Mouse (Mus musculus): ENCODE data around the gene 1700016K19Rik.

Gene 1700016K19Rik

DNA sequence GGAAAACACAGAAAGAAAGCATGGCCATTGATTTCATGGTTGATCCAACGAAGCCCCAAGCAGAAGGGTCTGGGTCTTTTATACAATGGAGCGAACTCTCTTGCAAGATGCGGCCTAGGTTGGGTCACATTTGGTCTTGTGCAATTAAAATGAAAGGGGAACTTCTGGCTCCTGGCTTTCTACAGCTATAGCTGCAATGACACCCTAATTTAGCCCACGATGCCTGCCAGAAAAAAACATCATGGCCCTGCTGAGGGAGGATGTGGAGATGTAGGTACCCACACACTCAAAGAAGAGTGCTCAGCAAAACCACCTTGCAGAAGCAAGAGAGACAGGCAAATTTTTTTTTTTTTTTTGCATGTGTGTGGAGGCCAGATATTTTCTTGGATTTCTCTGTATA lies 34.1 kb downstream of the 1700016K19Rik start:
- DNase-seq (ENCODE audit: low read depth): peak; percentile 50

DNA sequence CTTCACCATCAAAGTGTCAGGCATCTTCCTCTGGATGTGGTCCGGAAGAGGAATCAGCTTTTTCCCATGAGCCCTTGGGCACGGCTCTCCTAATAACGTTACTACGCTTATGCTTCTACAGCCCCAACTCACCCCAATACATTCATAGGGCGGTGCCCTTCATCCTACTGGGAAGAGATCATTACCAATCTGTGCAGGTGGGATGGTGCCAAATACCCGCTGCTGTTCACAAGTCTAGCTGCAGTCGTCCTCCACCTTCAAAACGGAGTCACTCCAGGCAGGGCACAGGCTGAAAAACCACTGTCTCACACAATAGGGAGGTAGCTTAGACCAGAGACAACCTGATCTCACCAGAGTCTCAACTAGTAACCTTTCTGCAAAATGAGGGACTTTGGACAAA lies 35.5 kb downstream of the 1700016K19Rik start:
- no peak for DNase-seq (ENCODE audit: low read depth)

DNA sequence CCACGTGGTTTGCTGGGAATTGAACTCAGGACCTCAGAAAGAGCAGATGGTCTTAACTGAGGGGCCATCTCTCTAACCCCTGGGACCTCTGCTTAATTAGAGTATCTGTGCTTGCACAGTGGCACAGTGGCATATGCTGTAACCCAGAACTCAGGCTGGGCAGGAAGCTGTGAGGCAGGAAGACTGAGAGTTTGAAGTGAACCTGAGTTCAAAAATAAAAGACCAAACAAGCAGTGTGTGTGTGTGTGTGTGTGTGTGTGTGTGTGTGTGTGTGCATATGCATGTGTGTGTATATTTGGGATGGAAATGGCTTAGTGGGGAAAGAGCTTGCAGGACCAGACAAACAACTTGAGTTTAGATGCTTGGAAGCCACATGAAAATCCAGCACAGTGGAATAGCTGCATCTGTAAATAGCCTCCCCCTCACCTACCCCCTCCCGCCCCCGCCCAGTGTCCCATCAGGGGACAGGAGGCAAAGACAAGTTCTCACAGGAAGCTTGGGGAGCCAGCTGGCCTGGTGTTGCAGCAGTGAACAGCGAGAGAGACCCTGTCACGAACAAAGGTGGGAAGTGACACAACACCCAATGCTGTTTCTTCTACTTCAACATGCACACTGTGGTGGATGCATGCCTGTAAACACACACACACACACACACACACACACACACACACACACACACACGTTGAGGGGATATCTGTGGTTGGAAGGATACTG lies 38.0 kb downstream of the 1700016K19Rik start:
- no peak for DNase-seq (ENCODE audit: low read depth)

DNA sequence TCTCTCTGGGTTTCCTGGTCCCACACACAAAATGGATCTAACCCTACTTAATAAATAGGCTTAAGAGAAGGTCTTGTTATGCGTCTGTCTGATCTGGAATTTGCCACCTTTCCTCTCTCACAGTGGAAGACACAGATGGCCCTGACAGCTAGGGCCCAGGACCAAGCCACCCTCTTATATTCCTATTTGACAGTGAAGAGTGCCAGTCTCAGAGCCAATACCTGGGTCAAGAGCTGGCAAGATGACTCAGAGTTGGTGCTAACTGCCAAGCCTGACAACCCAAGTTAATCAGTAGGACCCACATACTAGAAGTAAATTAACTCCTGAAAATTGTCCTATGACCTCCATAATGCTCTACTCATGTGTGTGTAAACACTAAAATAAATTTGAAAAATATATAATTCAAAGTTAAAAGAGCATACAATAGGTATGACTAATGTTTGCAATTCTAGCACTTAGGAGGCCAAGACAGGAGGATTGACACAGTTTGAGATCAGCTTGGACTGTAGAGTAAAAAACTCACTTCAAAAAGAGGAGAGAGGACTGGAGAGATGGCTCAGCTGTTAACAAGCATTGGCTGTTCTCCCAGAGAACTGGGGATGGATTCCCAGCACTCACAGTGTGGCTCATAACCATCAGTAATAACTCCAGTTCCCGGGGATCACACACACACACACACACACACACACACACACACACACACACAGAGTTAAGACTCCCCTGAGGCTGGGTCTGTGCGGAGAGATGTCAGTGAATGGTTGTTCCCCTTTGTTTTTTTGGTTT lies 39.8 kb downstream of the 1700016K19Rik start:
- no peak for DNase-seq (ENCODE audit: low read depth)

DNA sequence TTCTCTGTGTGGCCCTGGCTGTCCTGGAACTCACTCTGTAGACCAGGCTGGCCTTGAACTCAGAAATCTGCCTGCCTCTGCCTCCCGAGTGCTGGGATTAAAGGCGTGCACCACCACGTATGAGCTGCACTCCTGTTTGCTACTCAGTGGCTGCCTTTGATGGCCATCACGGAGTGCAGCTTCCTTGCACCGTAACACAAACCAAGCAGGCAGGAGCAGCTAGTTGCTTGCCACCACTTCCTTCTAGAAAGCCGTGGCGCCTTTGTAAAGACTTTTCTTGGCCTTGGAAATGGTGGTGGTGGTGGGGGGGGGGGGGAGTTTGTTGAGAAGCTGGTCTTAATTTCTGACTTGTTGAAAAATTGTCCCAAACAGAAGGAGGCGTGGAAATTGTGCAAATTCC lies 40.4 kb downstream of the 1700016K19Rik start:
- no peak for DNase-seq (ENCODE audit: low read depth)

DNA sequence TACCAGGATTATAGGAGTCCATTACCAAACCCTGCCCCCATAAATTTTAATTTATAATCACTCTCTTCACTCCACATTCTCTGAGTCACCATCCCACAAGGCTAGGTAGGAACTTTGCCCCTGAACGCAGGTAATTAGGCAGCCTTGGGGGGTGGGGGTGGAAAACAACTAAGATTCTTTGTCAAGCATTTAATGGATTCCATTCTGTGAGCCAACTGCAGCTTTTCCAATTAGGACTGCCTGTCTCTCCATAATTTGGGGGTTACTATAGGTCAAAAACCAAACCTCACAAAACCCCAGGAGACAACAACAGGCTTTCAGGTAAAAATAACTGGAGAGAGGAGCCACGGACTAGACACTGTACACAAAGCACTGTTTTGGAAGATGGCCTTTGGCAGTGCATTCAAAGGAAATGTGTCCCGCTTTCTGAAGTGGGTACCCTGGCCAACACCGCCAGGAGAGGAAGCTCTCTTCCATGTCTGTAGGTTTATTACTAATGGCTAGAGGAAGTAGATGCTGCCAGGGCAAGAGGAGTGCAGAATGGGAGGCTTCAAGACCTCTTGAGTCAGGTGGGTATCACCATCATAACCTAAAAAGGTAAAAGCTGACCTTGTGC lies 41.2 kb downstream of the 1700016K19Rik start:
- no peak for DNase-seq (ENCODE audit: low read depth)

DNA sequence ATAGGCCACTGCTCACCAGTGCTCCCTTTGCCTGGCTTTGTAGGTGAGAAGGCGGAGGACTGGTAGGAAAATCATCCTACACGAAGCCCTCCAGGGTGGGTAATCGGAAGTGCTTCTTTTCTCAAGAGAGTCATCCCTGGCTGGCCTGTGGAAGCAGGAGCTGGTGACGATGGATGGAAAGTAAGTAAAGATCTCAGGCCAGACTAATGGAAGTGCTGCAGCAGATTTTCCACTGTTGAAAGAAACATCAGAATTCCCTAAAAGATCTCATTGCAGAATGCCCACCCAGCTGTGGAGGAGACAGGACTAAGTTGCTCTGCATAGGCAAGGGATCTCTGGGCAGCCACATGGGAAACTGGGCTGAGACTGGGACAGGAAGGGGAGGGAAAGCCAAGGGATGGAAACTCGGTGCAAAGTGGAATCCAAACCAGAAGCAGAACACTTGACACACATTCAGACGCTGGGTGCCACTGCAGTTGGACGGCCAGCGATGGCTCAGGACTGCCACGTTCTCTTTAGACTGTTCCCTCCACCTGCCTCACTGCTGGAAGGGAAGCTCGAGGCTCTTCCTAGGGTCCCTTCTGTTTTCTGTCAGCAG lies 42.4 kb downstream of the 1700016K19Rik start:
- DNase-seq (ENCODE audit: low read depth): no peak

DNA sequence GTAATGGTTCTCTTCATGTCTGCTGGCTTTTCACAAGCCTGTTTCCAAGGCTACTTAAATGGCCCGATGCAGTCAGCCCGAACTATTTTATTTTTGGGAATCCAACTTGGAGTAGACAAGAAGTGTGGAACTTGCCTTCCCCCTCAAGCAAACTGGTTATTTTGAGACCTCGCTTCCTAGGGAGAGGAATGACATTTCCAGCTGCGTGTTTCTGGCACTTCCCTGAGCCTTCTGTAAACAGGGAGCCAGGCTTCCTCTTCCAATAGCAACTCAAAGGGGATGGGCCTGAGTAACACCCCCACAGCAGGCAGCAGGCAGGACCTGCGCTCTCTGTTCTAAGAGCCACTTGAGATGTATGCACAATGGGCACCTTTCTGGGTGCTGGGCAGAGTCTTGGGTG lies 43.2 kb downstream of the 1700016K19Rik start:
- DNase-seq (ENCODE audit: low read depth): no peak

DNA sequence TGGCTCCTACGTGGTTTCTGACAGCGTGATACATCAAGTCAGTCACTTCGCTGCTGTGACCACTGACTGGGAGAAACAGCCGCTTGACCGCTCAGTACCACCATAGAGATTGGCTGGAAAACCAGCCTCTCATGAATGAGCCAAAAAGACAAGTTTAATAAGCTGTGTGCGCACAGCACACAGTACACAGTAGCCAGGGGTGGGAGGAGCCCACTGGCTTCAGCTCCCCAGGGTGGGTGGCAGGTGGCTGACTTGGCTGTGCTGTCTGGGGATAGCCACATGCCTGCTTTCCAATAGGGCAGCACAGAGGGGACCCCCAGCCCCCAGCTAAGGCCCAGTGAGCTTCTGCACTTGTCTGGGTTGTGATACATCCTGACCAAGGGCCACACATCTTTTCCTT lies 44.8 kb downstream of the 1700016K19Rik start:
- DNase-seq (ENCODE audit: low read depth): no peak

DNA sequence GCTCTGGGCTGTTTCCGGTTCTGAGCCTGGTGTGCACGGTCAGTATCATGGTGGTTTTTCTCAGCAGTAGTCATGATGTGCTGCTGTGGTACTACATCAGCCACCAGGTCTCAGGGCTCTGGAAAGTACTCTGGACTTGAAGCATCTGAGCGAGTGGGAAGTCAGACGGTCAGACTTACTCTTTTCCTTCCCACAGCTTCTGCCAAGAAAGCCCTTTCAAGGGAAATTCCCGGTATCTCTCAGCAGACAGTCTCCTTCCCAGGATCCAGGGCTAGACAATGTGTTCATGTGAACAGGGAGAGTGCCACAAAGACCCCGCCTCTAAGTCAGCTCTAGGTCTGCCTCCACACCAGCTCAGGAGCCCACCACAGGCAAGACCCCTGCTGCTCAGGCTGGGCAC lies 45.7 kb downstream of the 1700016K19Rik start:
- DNase-seq (ENCODE audit: low read depth): no peak

DNA sequence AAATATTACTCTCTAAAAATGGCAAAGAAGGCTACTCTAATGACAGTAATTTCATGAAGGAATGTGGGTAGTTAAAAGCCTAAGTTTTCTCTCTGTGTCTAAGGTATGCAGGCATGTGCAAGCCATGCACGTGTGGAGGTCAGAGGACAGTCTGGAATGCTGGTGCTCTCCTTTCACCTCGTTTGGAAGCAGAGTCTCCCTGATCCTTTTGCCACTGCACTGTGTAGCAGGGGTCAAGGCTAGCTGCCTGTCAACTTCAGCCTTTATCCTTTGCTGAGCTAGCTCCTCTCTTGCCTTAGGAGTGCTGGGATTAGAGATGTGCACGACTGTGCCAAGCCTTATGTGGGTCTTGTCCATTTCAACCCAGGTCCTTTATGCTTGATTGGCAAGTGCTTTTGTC lies 50.8 kb downstream of the 1700016K19Rik start:
- DNase-seq (ENCODE audit: low read depth): no peak

DNA sequence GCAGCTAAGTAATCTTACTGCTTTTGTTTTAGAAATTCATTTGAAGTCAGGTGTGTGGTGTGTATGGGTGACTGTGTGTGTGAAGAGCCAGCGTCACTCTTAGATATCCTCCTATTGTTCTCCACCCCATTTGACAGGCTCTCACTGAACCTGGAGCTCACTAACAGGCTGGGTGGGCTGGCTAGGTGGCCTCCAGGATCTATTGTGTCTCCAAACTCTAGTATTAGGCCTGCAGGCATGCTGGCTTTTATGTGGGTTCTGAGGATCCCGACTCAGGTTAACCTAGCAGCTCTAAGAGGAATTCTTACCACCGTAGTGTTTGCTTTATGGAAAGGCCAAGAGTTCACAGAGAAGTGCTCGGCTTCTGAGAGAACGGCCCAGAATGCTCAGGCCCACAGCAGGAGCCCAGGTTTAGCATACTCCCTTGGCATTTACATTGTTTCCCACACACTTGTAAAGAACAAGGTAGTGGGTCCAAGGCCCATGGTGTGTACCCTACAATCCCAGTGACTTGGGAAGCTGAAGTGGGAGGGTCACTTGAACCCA lies 51.3 kb downstream of the 1700016K19Rik start:
- no peak for DNase-seq (ENCODE audit: low read depth)

DNA sequence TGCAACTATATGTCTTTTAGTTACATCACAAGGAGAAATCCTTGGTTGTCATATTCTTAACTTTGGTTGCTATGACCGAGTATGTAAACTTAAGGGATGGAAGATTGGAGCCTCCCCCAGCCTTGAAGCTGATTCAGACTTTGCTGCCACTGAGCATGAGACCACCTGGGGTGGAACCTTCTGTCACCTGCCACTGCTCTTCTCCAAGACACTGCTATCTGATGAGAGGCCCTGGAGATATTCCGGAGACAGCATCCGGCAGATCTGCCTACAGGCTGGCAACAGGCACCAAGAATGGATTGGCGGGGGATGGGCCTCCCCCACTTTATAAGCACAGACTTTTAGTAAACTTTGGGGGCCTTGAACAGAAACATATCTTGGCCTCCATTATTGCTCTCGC lies 52.8 kb downstream of the 1700016K19Rik start:
- no peak for DNase-seq (ENCODE audit: low read depth)

Measured in c-Kit-positive CD71-negative TER-119-negative erythroid progenitor cells, embryonic 14.5 days (primary cell).